In the genomic region with DNA sequence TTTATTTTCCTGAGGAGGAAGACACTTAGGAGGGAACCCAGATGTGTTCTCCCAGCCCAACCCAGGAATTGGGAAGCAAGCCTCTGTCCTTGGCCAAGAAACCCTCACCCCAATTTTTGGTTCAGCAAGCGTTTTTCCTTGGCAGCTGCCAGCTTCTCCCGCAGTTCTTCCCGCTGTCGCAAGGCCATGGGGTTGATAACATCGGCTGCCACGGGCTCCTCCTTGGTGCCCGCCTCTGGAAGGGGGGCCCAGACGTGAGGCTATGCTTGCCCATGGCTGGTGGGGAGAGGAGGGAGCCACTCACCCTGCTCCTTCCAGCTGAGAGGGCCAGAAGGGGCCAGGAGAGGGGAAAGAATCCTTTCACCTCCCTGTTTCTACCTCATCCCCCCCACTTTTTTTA, we compare ENCODE assay signal across 21 mouse cellular contexts. TPM values are rescaled to one million over a fixed set of nuclear protein-coding genes. Genes with fewer than 3 reads are reported as not detected.
A peak's percentile ranks its signal among the peaks of the same experiment; 100 is the strongest.
DNase-seq lines count a peak whose midpoint lies in the region; ATAC-seq lines count a peak whose summit lies in the region.
"Had no signal": no experiment of that assay in that cellular context is flagged by ENCODE, and none has a peak within 500 bp of the region (broad histone marks: within the 10 kb centered on the region; RNA-seq: fewer than 3 reads in every experiment).

No protein-coding gene starts in this region.

- WGBS in midbrain, embryonic 12.5 days: 91% methylated on average over 6 of the region's 8 CpGs
- 95% methylated on average over 8 of the region's 8 CpGs for WGBS in midbrain, embryonic 11.5 days

- no peak overlapping the region for H3K4me2 ChIP-seq in midbrain, embryonic 12.5 days (replicated peaks)
- no peak overlapping the region for H3K4me2 ChIP-seq in midbrain, embryonic 11.5 days

- H3K9ac ChIP-seq in midbrain, embryonic 12.5 days (replicated peaks): 0 out of 2 replicates have a peak overlapping the region, but pooled peaks have one; percentile 20
- no peak overlapping the region for H3K9ac ChIP-seq in midbrain, embryonic 11.5 days (ENCODE audit: low read length)

- H3K4me1 ChIP-seq in midbrain, embryonic 12.5 days: peaks cover 23% of the 10 kb centered on the region
- H3K4me1 ChIP-seq in midbrain, embryonic 11.5 days (ENCODE audit: control insufficient read depth, insufficient read depth, low read length): peaks cover 18% of the 10 kb centered on the region

- no peaks in the 10 kb centered on the region for H3K9me3 ChIP-seq in midbrain, embryonic 12.5 days
- H3K9me3 ChIP-seq in midbrain, embryonic 11.5 days (ENCODE audit: control insufficient read depth, low read length): no peaks in the 10 kb centered on the region
- H3K9me3 ChIP-seq: G1E had no signal

- ATAC-seq in midbrain, embryonic 12.5 days (ENCODE audit: low FRiP score, low read depth): no peak
- ATAC-seq in midbrain, embryonic 11.5 days (ENCODE audit: low FRiP score): no peak
- ATAC-seq: activated CD4-positive, CD25-positive, alpha-beta regulatory T cell, adult 4 months; CD4-positive, CD25-positive, alpha-beta regulatory T cell, adult 4 months; Patski had no signal

- H3K36me3 ChIP-seq in midbrain, embryonic 12.5 days: peaks cover 62% of the 10 kb centered on the region
- H3K36me3 ChIP-seq in midbrain, embryonic 11.5 days (ENCODE audit: control insufficient read depth, insufficient read depth, low read length): peaks cover 45% of the 10 kb centered on the region

- no peak for DNase-seq in midbrain, embryonic 11.5 days (ENCODE audit: low spot score, missing footprints)
- DNase-seq in ovary, adult 18-20 months (ENCODE audit: low spot score): peak; percentile 67
- DNase-seq in ovary, postnatal 14 days (ENCODE audit: low spot score): no peak
- DNase-seq in ovary, postnatal 36 days (ENCODE audit: low spot score): peak; percentile 51
- no peak for DNase-seq in ovary, postnatal 10 days (ENCODE audit: low spot score)
- DNase-seq: adrenal gland, adult 2 months; adrenal gland, adult 8-10 months; adrenal gland, postnatal 10 days; adrenal gland, postnatal 14 days; adrenal gland, postnatal 25 days; adrenal gland, postnatal 36 days; B cell, adult 2 months; cerebellum, adult 11 months; cerebellum, adult 11-12 months; cerebellum, adult 18-20 months had no signal

- H3K4me3 ChIP-seq in midbrain, embryonic 12.5 days: no peak overlapping the region
- no peak overlapping the region for H3K4me3 ChIP-seq in midbrain, embryonic 11.5 days (ENCODE audit: low read depth, low read length)

- no peak overlapping the region for H3K27ac ChIP-seq in midbrain, embryonic 12.5 days (replicated peaks)
- H3K27ac ChIP-seq in midbrain, embryonic 11.5 days (ENCODE audit: low read depth, low read length): no peak overlapping the region

- H3K27me3 ChIP-seq in midbrain, embryonic 12.5 days: no peaks in the 10 kb centered on the region
- no peaks in the 10 kb centered on the region for H3K27me3 ChIP-seq in midbrain, embryonic 11.5 days (ENCODE audit: control insufficient read depth, insufficient read depth, low read length)
- H3K27me3 ChIP-seq: CH12.LX, Patski had no signal

RNA-seq across cellular contexts. Expression of gene Sart1, which starts 3.8 kb away (rescaled TPM):
- polyA plus RNA-seq in midbrain, embryonic 12.5 days (2016; fragmentation: Nextera tagmentation; extraction: Ambion mirVana): 115 and 118 TPM in 2 replicates
- 74.0 and 81.0 TPM in 2 replicates for polyA plus RNA-seq in midbrain, embryonic 11.5 days (2014; fragmentation: Nextera tagmentation; extraction: Ambion mirVana)

RNA-seq across cellular contexts. Expression of gene Tsga10ip, which starts 17.6 kb away (rescaled TPM):
- 0.17 and 0.28 TPM in 2 replicates for polyA plus RNA-seq in midbrain, embryonic 12.5 days (2016; fragmentation: Nextera tagmentation; extraction: Ambion mirVana)
- not detected in 2 replicates for polyA plus RNA-seq in midbrain, embryonic 11.5 days (2014; fragmentation: Nextera tagmentation; extraction: Ambion mirVana)
- polyA plus RNA-seq: activated CD4-positive, CD25-positive, alpha-beta regulatory T cell, adult 4 months; adrenal gland, adult 2 months; CD4-positive, CD25-positive, alpha-beta regulatory T cell, adult 4 months had no signal

RNA-seq across cellular contexts. Expression of gene Banf1, which starts 17.7 kb away (rescaled TPM):
- polyA plus RNA-seq in midbrain, embryonic 12.5 days (2016; fragmentation: Nextera tagmentation; extraction: Ambion mirVana): 392 and 402 TPM in 2 replicates
- polyA plus RNA-seq in midbrain, embryonic 11.5 days (2014; fragmentation: Nextera tagmentation; extraction: Ambion mirVana): 477 and 512 TPM in 2 replicates

RNA-seq across cellular contexts. Expression of gene Eif1ad, which starts 18.2 kb away (rescaled TPM):
- polyA plus RNA-seq in midbrain, embryonic 12.5 days (2016; fragmentation: Nextera tagmentation; extraction: Ambion mirVana): 75.9 and 79.9 TPM in 2 replicates
- 68.1 and 73.9 TPM in 2 replicates for polyA plus RNA-seq in midbrain, embryonic 11.5 days (2014; fragmentation: Nextera tagmentation; extraction: Ambion mirVana)

RNA-seq across cellular contexts. Expression of gene Cst6, which starts 35.3 kb away (rescaled TPM):
- 0.87 and 2.2 TPM in 2 replicates for polyA plus RNA-seq in midbrain, embryonic 12.5 days (2016; fragmentation: Nextera tagmentation; extraction: Ambion mirVana)
- 1.0 and 2.1 TPM in 2 replicates for polyA plus RNA-seq in midbrain, embryonic 11.5 days (2014; fragmentation: Nextera tagmentation; extraction: Ambion mirVana)
- polyA plus RNA-seq: G1E had no signal

Comparison
In these comparisons a context has a peak if more than half of its experiments do, and no peak if none do; other contexts are left out.
1. DNase-seq: peak in ovary, adult 18-20 months (single experiment) and ovary, postnatal 36 days (single experiment); none in midbrain, embryonic 11.5 days (single experiment), ovary, postnatal 14 days (single experiment) and ovary, postnatal 10 days (single experiment).